Mouse (Mus musculus): ENCODE data around the gene Lrrc1.

Lrrc1 gene

GRCm38 (mm10) chr9:77543351-77544321 lies 1.0 kb downstream of the Lrrc1 start:
- in situ Hi-C loops (cut with MboI, MseI), result no loop called here

GRCm38 (mm10) chr9:77541556-77541955 lies 3.1 kb downstream of the Lrrc1 start:
- in situ Hi-C loops (cut with MboI, MseI), result no loop called here

GRCm38 (mm10) chr9:77539232-77539631 lies 5.4 kb downstream of the Lrrc1 start:
- in situ Hi-C loops (cut with MboI, MseI), result no loop called here

- in situ Hi-C loops (cut with MboI, MseI), result no loop called here
Measured at GRCm38 (mm10) chr9:77537357-77537756, 7.3 kb downstream of the Lrrc1 start.

- in situ Hi-C loops (cut with MboI, MseI), result no loop called here
Measured at GRCm38 (mm10) chr9:77536832-77537231, 7.8 kb downstream of the Lrrc1 start.

GRCm38 (mm10) chr9:77536286-77536685 lies 8.4 kb downstream of the Lrrc1 start:
- in situ Hi-C loops (cut with MboI, MseI), result no loop called here

GRCm38 (mm10) chr9:77535021-77535744 lies 9.5 kb downstream of the Lrrc1 start:
- in situ Hi-C loops (cut with MboI, MseI), result no loop called here

GRCm38 (mm10) chr9:77528379-77529041 lies 16.2 kb downstream of the Lrrc1 start:
- in situ Hi-C loops (cut with MboI, MseI), result no loop called here

- in situ Hi-C loops (cut with MboI, MseI), result no loop called here
Measured at GRCm38 (mm10) chr9:77527170-77527569, 17.5 kb downstream of the Lrrc1 start.

GRCm38 (mm10) chr9:77526715-77527114 lies 18.0 kb downstream of the Lrrc1 start:
- in situ Hi-C loops (cut with MboI, MseI), result no loop called here

GRCm38 (mm10) chr9:77525595-77526295 lies 18.9 kb downstream of the Lrrc1 start:
- in situ Hi-C loops (cut with MboI, MseI), result no loop called here

- in situ Hi-C loops (cut with MboI, MseI), result no loop called here
Measured at GRCm38 (mm10) chr9:77523793-77524192, 20.9 kb downstream of the Lrrc1 start.

- in situ Hi-C loops (cut with MboI, MseI), result no loop called here
Measured at GRCm38 (mm10) chr9:77522476-77522875, 22.2 kb downstream of the Lrrc1 start.

- in situ Hi-C loops (cut with MboI, MseI), result no loop called here
Measured at GRCm38 (mm10) chr9:77519198-77519597, 25.5 kb downstream of the Lrrc1 start.

GRCm38 (mm10) chr9:77516782-77517364 lies 27.8 kb downstream of the Lrrc1 start:
- in situ Hi-C loops (cut with MboI, MseI), result no loop called here

GRCm38 (mm10) chr9:77513892-77514291 lies 30.8 kb downstream of the Lrrc1 start:
- in situ Hi-C loops (cut with MboI, MseI), result no loop called here

GRCm38 (mm10) chr9:77512220-77512619 lies 32.5 kb downstream of the Lrrc1 start:
- in situ Hi-C loops (cut with MboI, MseI), result no loop called here

- in situ Hi-C loops (cut with MboI, MseI), result no loop called here
Measured at GRCm38 (mm10) chr9:77510574-77510973, 34.1 kb downstream of the Lrrc1 start.

- in situ Hi-C loops (cut with MboI, MseI), result no loop called here
Measured at GRCm38 (mm10) chr9:77507743-77508394, 36.8 kb downstream of the Lrrc1 start.

Measured in T-helper 1 cell (primary cell).